Mouse (Mus musculus) monocyte, adult 59 days (primary cell): Measurements from ENCODE around the gene Glra1. TPM values are rescaled to one million over a fixed set of nuclear protein-coding genes. Genes with fewer than 3 reads are reported as not detected.

Source experiments
- total RNA-seq, 2 experiments: library from RNA; stranded (reverse); gene quantifications; one replicate each; pipeline ENCODE4 v1.2.4; 2023

Glra1 gene
- not detected for total RNA-seq

GRCm38 (mm10) chr11:55607808-55608523 is at the start of gene Glra1:
Glra1 (minus strand) TSS chr11:55608198.

GRCm38 (mm10) chr11:55469048-55469843 is 138.8 kb downstream of the Glra1 start, which contains the start of gene G3bp1:
G3bp1 (plus strand) TSS chr11:55469685.

Other genes with a start within 250 kb of the Glra1 start
- 1 to 10 TPM; 3.7 to 4.1 TPM for gene Sparc, start 185.0 kb downstream of the Glra1 start, total RNA-seq
- gene Atox1, start 147.0 kb downstream of the Glra1 start, total RNA-seq: 100 to 1,000 TPM; 378 to 402 TPM
- gene G3bp1, start 138.5 kb downstream of the Glra1 start, total RNA-seq: 10 to 100 TPM; 51.5 to 67.0 TPM